Mouse (Mus musculus) spleen, adult 2 months (tissue): ENCODE data around the gene Rnf144b. TPM values are rescaled to one million over a fixed set of nuclear protein-coding genes. Genes with fewer than 3 reads are reported as not detected.

Experiments used
- DNase-seq, 2 experiments: peaks; one replicate each; pipeline versions ENCODE4 v3.0.0 to v3.0.0-alpha.2; 2012 to 2021; ENCODE audit warnings: low spot score in 2 of 2, low read depth in 1 of 2
- H3K27ac ChIP-seq: fragments of 200-500 bp; 2 replicates; pipeline ENCODE4 v1.5.1; 2012; ENCODE audit warnings: low read length, inconsistent platforms; ENCODE audit not compliant: insufficient read depth
- H3K27me3 ChIP-seq: fragments of 200-500 bp; 2 replicates; pipeline ENCODE4 v1.6.1; 2012; ENCODE audit warnings: mild to moderate bottlenecking, moderate library complexity, low read length, inconsistent platforms; ENCODE audit not compliant: control insufficient read depth, insufficient read depth
- H3K36me3 ChIP-seq: fragments of 200-500 bp; 2 replicates; pipeline ENCODE4 v1.6.1; 2012; ENCODE audit warnings: mild to moderate bottlenecking, low read length, inconsistent platforms; ENCODE audit not compliant: control insufficient read depth, insufficient read depth
- H3K4me1 ChIP-seq: fragments of 200-500 bp; 2 replicates; pipeline ENCODE4 v1.6.1; 2011; ENCODE audit warnings: inconsistent platforms; ENCODE audit not compliant: control insufficient read depth, insufficient read depth, insufficient read length
- H3K4me3 ChIP-seq: fragments of 200-500 bp; 2 replicates; pipeline ENCODE4 v1.5.1; 2011; ENCODE audit warnings: mild to moderate bottlenecking, inconsistent platforms; ENCODE audit not compliant: insufficient read depth, insufficient read length; ENCODE audit errors: extremely low read depth
- CTCF ChIP-seq: fragments of 200-500 bp; IDR thresholded peaks from 2 replicates; pipeline ENCODE4 v1.5.1; 2011; ENCODE audit warnings: mild to moderate bottlenecking, inconsistent platforms; ENCODE audit not compliant: insufficient read depth, insufficient read length, insufficient replicate concordance; ENCODE audit errors: extremely low read depth
- POLR2A ChIP-seq: fragments of 200-500 bp; IDR thresholded peaks from 2 replicates; pipeline ENCODE4 v1.6.1; 2011; ENCODE audit warnings: low read depth, low read length, inconsistent platforms
- WGBS: fragments of 180-500 bp; shearing (Covaris S2); methylation state at CpG from one replicate; pipeline ENCODE4 v1.1.7; 2018; 5-methylcytosine and 5-hydroxymethylcytosine counted together
- polyA plus RNA-seq: library from polyadenylated mRNA; depleted of rRNA; stranded (reverse); fragments of >200 nt; gene quantifications from 2 replicates; pipeline ENCODE4 v1.2.3, GENCODE M21; 2012

Gene Rnf144b
- polyA plus RNA-seq, 1 experiment: 4.6 TPM

- H3K4me1 ChIP-seq: no peaks in the 10 kb centered on the region
- no peaks in the 10 kb centered on the region for H3K27me3 ChIP-seq
- no peaks in the 10 kb centered on the region for H3K36me3 ChIP-seq
- TF ChIP-seq POLR2A (no peak), CTCF (no peak)
- no peak overlapping the region for H3K4me3 ChIP-seq
- DNase-seq: no peak
- no peak overlapping the region for H3K27ac ChIP-seq
- WGBS: 88% methylated on average over 5 of the region's 5 CpGs
Measured at GRCm38 (mm10) chr13:47153206-47153605, 30.8 kb downstream of the Rnf144b start.

- no peak for DNase-seq
- H3K27me3 ChIP-seq: no peaks in the 10 kb centered on the region
- no peak overlapping the region for H3K4me3 ChIP-seq
- no peak for TF ChIP-seq POLR2A
- TF ChIP-seq CTCF: no peak
- 92% methylated on average over 4 of the region's 4 CpGs for WGBS
- H3K4me1 ChIP-seq: no peaks in the 10 kb centered on the region
- H3K27ac ChIP-seq: no peak overlapping the region
- no peaks in the 10 kb centered on the region for H3K36me3 ChIP-seq
Measured at GRCm38 (mm10) chr13:47154866-47155265, 32.4 kb downstream of the Rnf144b start.

DNA sequence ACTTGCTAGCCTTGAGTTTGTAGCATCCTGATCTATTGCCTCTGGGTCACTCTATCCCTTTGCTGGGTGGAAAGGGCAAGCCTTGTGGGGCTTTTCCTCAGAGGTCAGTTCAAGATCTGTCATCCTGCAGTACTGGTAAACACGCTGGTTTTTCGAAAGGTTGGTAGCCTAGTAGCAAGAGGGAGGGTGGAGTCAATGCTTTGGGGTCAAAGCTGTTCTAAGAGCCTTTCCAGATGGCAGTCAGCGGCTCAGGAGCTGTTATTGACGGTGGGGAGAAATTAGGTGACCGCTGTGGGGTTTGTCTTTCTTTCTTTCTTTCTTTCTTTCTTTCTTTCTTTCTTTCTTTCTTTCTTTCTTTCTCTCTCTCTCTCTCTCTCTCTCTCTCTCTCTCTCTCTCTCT lies 34.4 kb downstream of the Rnf144b start:
- DNase-seq: no peak
- WGBS: 85% methylated on average over 5 of the region's 5 CpGs
- H3K27me3 ChIP-seq: no peaks in the 10 kb centered on the region
- no peak overlapping the region for H3K27ac ChIP-seq
- no peak overlapping the region for H3K4me3 ChIP-seq
- no peaks in the 10 kb centered on the region for H3K4me1 ChIP-seq
- no peaks in the 10 kb centered on the region for H3K36me3 ChIP-seq
- TF ChIP-seq CTCF: no peak
- no peak for TF ChIP-seq POLR2A

DNA sequence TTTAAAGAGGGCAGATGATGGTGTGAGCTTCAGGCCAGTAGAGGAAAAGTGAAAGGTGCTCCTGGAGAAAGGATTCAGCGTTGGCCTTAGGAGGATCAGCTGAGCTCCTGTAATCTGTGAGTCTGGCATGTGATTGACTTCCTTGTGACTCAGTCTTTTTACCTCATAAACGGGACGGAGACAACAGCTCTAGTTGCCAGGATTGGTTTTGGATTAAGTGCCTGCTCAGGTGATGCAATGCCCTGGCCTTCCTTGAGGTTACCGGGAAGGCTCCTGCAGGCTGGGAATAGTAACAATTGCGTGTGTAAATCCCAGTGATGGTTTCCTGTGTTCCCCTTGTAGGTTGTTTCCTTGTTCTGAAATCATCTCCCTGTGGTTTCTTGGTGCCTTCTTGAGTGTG lies 39.5 kb downstream of the Rnf144b start:
- 88% methylated on average over 5 of the region's 5 CpGs for WGBS
- DNase-seq: no peak
- Histone ChIP-seq H3K27ac (no peak overlapping the region), H3K27me3 (no peaks in the 10 kb centered on the region), H3K4me1 (no peaks in the 10 kb centered on the region), H3K36me3 (no peaks in the 10 kb centered on the region), H3K4me3 (no peak overlapping the region)
- TF ChIP-seq CTCF (no peak), POLR2A (no peak)

DNA sequence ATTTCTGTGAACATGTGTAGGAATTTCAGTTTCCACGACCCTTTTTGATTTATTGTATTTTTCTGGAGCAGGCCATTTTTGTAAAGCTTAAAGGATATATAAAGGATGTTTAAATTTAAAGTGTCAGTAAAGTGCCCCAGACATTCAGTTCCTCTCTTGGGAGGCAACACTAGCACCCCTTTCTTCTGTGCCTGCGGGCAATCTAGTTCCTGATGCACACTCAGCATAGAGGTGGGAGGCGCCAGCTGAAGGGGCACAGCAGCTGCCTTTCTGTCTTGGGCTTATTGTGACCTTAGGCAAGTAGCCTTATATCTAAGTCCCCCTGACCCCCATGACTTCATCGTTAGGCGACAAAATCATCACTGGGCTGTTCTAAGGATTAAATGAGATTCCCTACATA lies 42.3 kb downstream of the Rnf144b start:
- H3K36me3 ChIP-seq: no peaks in the 10 kb centered on the region
- no peaks in the 10 kb centered on the region for H3K27me3 ChIP-seq
- DNase-seq: no peak
- TF ChIP-seq POLR2A (no peak), CTCF (no peak)
- H3K4me3 ChIP-seq: no peak overlapping the region
- WGBS: 50% methylated on average over 5 of the region's 5 CpGs
- H3K27ac ChIP-seq: no peak overlapping the region
- H3K4me1 ChIP-seq: no peaks in the 10 kb centered on the region

- Histone ChIP-seq H3K4me1 (no peaks in the 10 kb centered on the region), H3K36me3 (no peaks in the 10 kb centered on the region)
- 59% methylated on average over 2 of the region's 2 CpGs for WGBS
Measured at GRCm38 (mm10) chr13:47165261-47165660, 42.8 kb downstream of the Rnf144b start.

DNA sequence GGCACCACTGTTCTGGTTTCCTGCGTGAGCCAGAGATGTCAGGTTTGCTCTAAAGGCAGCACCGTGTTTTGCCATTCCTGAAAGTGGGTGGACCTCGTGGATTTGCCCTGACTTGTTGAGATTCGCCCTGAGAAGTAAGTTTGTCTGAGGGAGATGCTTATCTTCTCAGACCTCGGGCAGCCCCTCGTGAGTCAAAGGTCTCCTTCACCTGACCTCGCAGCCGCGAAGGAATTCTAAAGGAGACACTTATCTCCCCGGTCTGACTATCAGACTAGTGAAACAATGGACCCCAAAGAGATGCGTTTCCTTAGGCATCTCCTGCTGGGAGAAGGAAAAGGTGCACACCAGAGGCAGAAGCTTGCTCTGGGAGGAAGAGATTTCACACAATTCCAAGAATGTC lies 46.0 kb downstream of the Rnf144b start:
- Histone ChIP-seq H3K4me1 (no peaks in the 10 kb centered on the region), H3K27me3 (no peaks in the 10 kb centered on the region), H3K27ac (no peak overlapping the region), H3K36me3 (no peaks in the 10 kb centered on the region), H3K4me3 (no peak overlapping the region)
- WGBS: 81% methylated on average over 11 of the region's 11 CpGs
- no peak for DNase-seq
- no peak for TF ChIP-seq CTCF
- TF ChIP-seq POLR2A: no peak

More at GRCm38 (mm10) chr13:47165261-47165660, 42.8 kb downstream of the Rnf144b start:
- Histone ChIP-seq H3K27ac (no peak overlapping the region), H3K4me3 (no peak overlapping the region), H3K27me3 (no peaks in the 10 kb centered on the region)
- TF ChIP-seq POLR2A (no peak), CTCF (no peak)
- no peak for DNase-seq
